Mouse (Mus musculus): ENCODE measurements around the gene Zbtb46. TPM values are rescaled to one million over a fixed set of nuclear protein-coding genes. Genes with fewer than 3 reads are reported as not detected.
A peak's percentile ranks its signal among the peaks of the same experiment; 100 is the strongest.

Gene Zbtb46
- polyA plus RNA-seq, 1 experiment from 2014 or later, result 7.4 TPM

DNA sequence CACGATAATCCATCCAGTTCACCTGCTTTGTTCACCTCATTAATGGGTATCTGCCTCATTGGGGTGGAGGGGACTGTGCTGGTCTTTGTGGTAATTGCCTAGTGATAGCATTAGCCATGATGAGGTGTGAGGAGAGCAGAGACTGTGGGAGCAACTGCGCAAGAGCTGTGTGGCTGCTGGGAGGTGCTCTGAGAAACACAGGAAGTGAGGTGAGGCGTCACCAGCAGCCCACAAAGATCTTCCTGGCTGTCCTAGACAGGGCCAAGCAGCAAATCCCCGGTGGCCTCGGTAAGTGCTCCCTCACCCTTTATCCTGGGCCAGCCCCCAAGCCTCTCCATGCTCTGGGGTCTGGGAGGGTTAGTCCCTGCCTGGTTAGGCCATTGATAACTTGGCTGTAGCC lies 78.1 kb downstream of the Zbtb46 start:
- Histone ChIP-seq H3K4me1 (ENCODE audit: control insufficient read depth, insufficient read depth, low read length) (no peaks in the 10 kb centered on the region), H3K9ac (replicated peaks; ENCODE audit: low read length) (no peak overlapping the region), H3K4me2 (ENCODE audit: low read depth, low read length) (no peak overlapping the region), H3K36me3 (replicated peaks; ENCODE audit: control insufficient read depth, insufficient read depth, low read depth, low read length) (peaks cover 4% of the 10 kb centered on the region), H3K9me3 (replicated peaks; ENCODE audit: control insufficient read depth, low read length) (no peaks in the 10 kb centered on the region), H3K27me3 (ENCODE audit: control insufficient read depth, insufficient read depth, low read length) (no peaks in the 10 kb centered on the region), H3K27ac (replicated peaks; ENCODE audit: low read depth, low read length) (no peak overlapping the region), H3K4me3 (ENCODE audit: low read depth, low read length) (no peak overlapping the region)
- DNase-seq (ENCODE audit: low spot score) (no peak), ATAC-seq (replicated peaks; ENCODE audit: insufficient number of reproducible peaks, low FRiP score, low TSS enrichment, low read depth) (no peak)
- WGBS, result 93% methylated on average over 5 of the region's 5 CpGs

DNA sequence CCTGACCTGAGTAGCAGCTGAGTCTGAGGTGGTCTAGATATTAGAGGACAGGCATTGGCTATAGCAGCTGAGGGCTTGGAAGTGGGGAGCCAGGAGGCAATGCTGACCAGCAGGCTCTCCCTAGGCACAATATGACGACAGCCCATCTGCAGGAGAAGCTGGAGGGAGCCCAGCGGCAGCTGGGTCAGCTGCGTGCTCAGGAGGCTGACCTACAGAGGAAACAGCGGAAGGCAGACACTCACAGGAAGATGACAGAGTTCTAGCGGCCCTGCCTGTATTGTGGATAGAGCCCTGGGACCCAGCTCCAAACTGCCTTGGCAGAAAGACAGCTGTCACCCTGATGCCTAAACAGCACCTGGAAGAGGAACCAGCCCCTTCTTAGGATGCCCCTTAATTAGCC lies 79.0 kb downstream of the Zbtb46 start:
- no peak for ATAC-seq (replicated peaks; ENCODE audit: insufficient number of reproducible peaks, low FRiP score, low TSS enrichment, low read depth)
- Histone ChIP-seq H3K27me3 (ENCODE audit: control insufficient read depth, insufficient read depth, low read length) (no peaks in the 10 kb centered on the region), H3K4me3 (ENCODE audit: low read depth, low read length) (no peak overlapping the region), H3K4me2 (ENCODE audit: low read depth, low read length) (no peak overlapping the region), H3K27ac (replicated peaks; ENCODE audit: low read depth, low read length) (no peak overlapping the region), H3K4me1 (ENCODE audit: control insufficient read depth, insufficient read depth, low read length) (no peaks in the 10 kb centered on the region), H3K36me3 (replicated peaks; ENCODE audit: control insufficient read depth, insufficient read depth, low read depth, low read length) (peaks cover 4% of the 10 kb centered on the region), H3K9ac (replicated peaks; ENCODE audit: low read length) (no peak overlapping the region), H3K9me3 (replicated peaks; ENCODE audit: control insufficient read depth, low read length) (no peaks in the 10 kb centered on the region)
- WGBS, result 86% methylated on average over 5 of the region's 5 CpGs
- DNase-seq (ENCODE audit: low spot score), result no peak

DNA sequence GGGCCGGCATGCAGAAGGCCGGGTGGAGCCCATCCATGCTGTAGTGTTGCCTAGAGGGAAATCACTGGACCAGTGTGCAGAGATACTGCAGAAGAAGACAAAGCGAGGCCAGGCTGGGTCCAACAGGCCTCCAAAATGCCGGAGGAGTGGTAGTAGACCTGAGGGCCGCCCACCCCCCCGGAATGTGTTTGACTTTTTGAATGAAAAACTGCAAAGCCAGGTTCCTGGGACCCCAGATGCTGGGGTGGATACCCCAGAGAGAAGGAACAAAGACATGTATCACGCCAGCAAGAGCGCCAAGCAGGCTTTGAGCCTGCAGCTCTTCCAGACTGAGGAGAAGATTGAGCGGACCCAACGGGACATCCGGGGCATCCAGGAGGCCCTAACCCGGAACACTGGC lies 79.4 kb downstream of the Zbtb46 start, which contains the start of gene Lime1:
Gene Lime1, plus strand, starts transcription at position 301 of the 400 bp plus-strand sequence.
- WGBS, result 92% methylated on average over 12 of the region's 12 CpGs
- H3K4me1 ChIP-seq (ENCODE audit: control insufficient read depth, insufficient read depth, low read length), result no peaks in the 10 kb centered on the region
- DNase-seq (ENCODE audit: low spot score) (no peak), ATAC-seq (replicated peaks; ENCODE audit: insufficient number of reproducible peaks, low FRiP score, low TSS enrichment, low read depth) (no peak)
- peaks cover 4% of the 10 kb centered on the region for H3K36me3 ChIP-seq (replicated peaks; ENCODE audit: control insufficient read depth, insufficient read depth, low read depth, low read length)
- H3K4me3 ChIP-seq (ENCODE audit: low read depth, low read length), result no peak within 1 kb of the TSS
- H3K9me3 ChIP-seq (replicated peaks; ENCODE audit: control insufficient read depth, low read length), result no peaks in the 10 kb centered on the region
- H3K4me2 ChIP-seq (ENCODE audit: low read depth, low read length), result no peak within 1 kb of the TSS
- no peak within 1 kb of the TSS for H3K27ac ChIP-seq (replicated peaks; ENCODE audit: low read depth, low read length)
- no peaks in the 10 kb centered on the region for H3K27me3 ChIP-seq (ENCODE audit: control insufficient read depth, insufficient read depth, low read length)
- H3K9ac ChIP-seq (replicated peaks; ENCODE audit: low read length), result no peak within 1 kb of the TSS

DNA sequence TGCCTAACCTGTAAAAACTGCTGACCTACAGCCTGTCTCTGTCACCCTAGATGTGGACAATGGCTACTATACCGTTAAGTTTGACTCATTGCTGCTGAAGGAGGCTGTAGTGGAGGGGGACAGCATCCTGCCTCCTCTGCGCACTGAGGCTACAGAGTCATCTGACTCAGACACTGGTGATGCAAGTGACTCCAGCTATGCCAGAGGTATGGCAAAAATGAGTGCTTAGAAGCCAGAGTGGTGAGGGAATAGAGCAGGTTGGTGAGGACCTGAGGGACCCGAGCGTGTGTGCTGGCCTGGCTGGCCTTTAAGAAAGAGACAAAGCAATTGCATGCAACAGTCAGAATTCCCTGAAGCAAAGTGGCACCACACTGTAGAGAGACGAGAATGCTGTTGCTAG lies 80.5 kb downstream of the Zbtb46 start:
- ATAC-seq (replicated peaks; ENCODE audit: insufficient number of reproducible peaks, low FRiP score, low TSS enrichment, low read depth) (no peak), DNase-seq (ENCODE audit: low spot score) (no peak)
- Histone ChIP-seq H3K4me3 (ENCODE audit: low read depth, low read length) (no peak overlapping the region), H3K27me3 (ENCODE audit: control insufficient read depth, insufficient read depth, low read length) (no peaks in the 10 kb centered on the region), H3K27ac (replicated peaks; ENCODE audit: low read depth, low read length) (no peak overlapping the region), H3K9me3 (replicated peaks; ENCODE audit: control insufficient read depth, low read length) (no peaks in the 10 kb centered on the region), H3K9ac (replicated peaks; ENCODE audit: low read length) (no peak overlapping the region), H3K4me1 (ENCODE audit: control insufficient read depth, insufficient read depth, low read length) (no peaks in the 10 kb centered on the region), H3K4me2 (ENCODE audit: low read depth, low read length) (no peak overlapping the region), H3K36me3 (replicated peaks; ENCODE audit: control insufficient read depth, insufficient read depth, low read depth, low read length) (peaks cover 4% of the 10 kb centered on the region)
- WGBS, result 93% methylated on average over 5 of the region's 5 CpGs

DNA sequence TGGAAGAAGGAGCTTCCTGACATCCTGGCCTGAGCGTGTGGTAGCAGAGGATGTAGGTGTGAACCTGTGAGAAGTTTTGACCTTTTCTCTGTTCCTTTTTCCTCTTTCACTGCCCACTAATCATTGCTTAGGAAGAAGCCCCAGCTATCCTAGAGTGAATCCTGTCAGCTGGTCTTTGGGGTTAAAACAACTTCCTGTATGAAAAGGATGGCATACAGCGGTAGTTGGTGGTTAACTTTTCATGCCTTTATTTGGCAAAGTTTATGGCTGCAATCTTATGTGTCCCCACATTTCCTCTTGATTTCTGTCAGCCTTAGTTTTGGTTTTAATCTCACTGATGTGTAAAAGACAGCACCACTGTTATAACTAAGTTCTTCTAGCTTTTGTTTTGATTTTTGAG lies 82.0 kb downstream of the Zbtb46 start:
- H3K27ac ChIP-seq (replicated peaks; ENCODE audit: low read depth, low read length), result no peak overlapping the region
- no peaks in the 10 kb centered on the region for H3K4me1 ChIP-seq (ENCODE audit: control insufficient read depth, insufficient read depth, low read length)
- ATAC-seq (replicated peaks; ENCODE audit: insufficient number of reproducible peaks, low FRiP score, low TSS enrichment, low read depth) (no peak), DNase-seq (ENCODE audit: low spot score) (no peak)
- no peaks in the 10 kb centered on the region for H3K9me3 ChIP-seq (replicated peaks; ENCODE audit: control insufficient read depth, low read length)
- no peak overlapping the region for H3K4me2 ChIP-seq (ENCODE audit: low read depth, low read length)
- H3K27me3 ChIP-seq (ENCODE audit: control insufficient read depth, insufficient read depth, low read length), result no peaks in the 10 kb centered on the region
- H3K36me3 ChIP-seq (replicated peaks; ENCODE audit: control insufficient read depth, insufficient read depth, low read depth, low read length), result peaks cover 4% of the 10 kb centered on the region
- no peak overlapping the region for H3K4me3 ChIP-seq (ENCODE audit: low read depth, low read length)
- no peak overlapping the region for H3K9ac ChIP-seq (replicated peaks; ENCODE audit: low read length)
- WGBS, result 75% methylated on average over 2 of the region's 2 CpGs

DNA sequence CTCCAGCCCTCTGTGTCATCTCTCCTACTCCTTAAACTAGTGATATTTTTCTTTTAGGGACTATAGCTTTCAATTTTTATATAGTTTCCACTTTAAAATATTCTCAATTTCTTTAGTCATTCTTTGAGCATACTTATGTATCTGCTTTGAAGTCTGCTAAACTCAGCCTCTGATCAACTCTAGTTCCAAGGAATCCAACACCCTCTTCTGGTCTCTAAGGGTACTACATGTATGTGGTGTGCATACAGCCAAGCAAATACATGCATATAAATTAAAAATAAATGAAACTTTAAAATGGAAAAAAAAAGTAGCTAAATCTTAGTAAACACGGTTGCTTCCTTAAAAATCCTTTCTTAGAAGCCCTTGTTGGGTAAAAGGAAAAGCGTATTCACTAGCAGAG lies 83.4 kb downstream of the Zbtb46 start:
- no peaks in the 10 kb centered on the region for H3K27me3 ChIP-seq (ENCODE audit: control insufficient read depth, insufficient read depth, low read length)
- H3K36me3 ChIP-seq (replicated peaks; ENCODE audit: control insufficient read depth, insufficient read depth, low read depth, low read length), result peaks cover 4% of the 10 kb centered on the region
- ATAC-seq (replicated peaks; ENCODE audit: insufficient number of reproducible peaks, low FRiP score, low TSS enrichment, low read depth) (no peak), DNase-seq (ENCODE audit: low spot score) (peak; percentile 62)
- H3K4me1 ChIP-seq (ENCODE audit: control insufficient read depth, insufficient read depth, low read length), result no peaks in the 10 kb centered on the region
- no peak overlapping the region for H3K9ac ChIP-seq (replicated peaks; ENCODE audit: low read length)
- no peak overlapping the region for H3K27ac ChIP-seq (replicated peaks; ENCODE audit: low read depth, low read length)
- no peaks in the 10 kb centered on the region for H3K9me3 ChIP-seq (replicated peaks; ENCODE audit: control insufficient read depth, low read length)
- H3K4me2 ChIP-seq (ENCODE audit: low read depth, low read length), result no peak overlapping the region
- WGBS, result 90% methylated on average over 2 of the region's 2 CpGs
- no peak overlapping the region for H3K4me3 ChIP-seq (ENCODE audit: low read depth, low read length)

DNA sequence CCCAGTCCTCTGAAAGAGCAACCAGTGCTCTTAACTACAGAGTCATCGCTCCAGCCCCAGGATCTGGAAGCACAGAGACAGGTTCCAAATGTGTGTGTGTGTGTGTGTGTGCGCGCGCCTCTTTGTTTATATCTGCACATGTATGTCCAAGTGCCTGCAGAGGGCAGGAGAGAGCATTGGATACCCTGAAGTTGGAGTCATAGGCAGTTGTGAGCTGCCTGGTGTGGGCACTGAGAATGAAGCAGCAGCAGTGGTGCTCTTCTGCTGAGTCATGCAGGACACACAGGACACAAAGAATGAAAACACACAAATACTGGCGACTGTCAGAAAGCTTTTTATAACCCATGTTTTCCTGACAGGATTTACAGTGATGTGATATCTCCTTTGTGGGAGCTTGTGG lies 89.2 kb downstream of the Zbtb46 start:
- DNase-seq (ENCODE audit: low spot score), result no peak
- H3K27me3 ChIP-seq (ENCODE audit: control insufficient read depth, insufficient read depth, low read length), result no peaks in the 10 kb centered on the region
- H3K4me1 ChIP-seq (ENCODE audit: control insufficient read depth, insufficient read depth, low read length), result no peaks in the 10 kb centered on the region
- no peak overlapping the region for H3K9ac ChIP-seq (replicated peaks; ENCODE audit: low read length)
- H3K27ac ChIP-seq (replicated peaks; ENCODE audit: low read depth, low read length), result no peak overlapping the region
- H3K4me3 ChIP-seq (ENCODE audit: low read depth, low read length), result no peak overlapping the region
- 93% methylated on average over 5 of the region's 5 CpGs for WGBS
- H3K4me2 ChIP-seq (ENCODE audit: low read depth, low read length), result no peak overlapping the region
- H3K9me3 ChIP-seq (replicated peaks; ENCODE audit: control insufficient read depth, low read length), result no peaks in the 10 kb centered on the region
- no peak for ATAC-seq (replicated peaks; ENCODE audit: insufficient number of reproducible peaks, low FRiP score, low TSS enrichment, low read depth)
- peaks cover 6% of the 10 kb centered on the region for H3K36me3 ChIP-seq (replicated peaks; ENCODE audit: control insufficient read depth, insufficient read depth, low read depth, low read length)

DNA sequence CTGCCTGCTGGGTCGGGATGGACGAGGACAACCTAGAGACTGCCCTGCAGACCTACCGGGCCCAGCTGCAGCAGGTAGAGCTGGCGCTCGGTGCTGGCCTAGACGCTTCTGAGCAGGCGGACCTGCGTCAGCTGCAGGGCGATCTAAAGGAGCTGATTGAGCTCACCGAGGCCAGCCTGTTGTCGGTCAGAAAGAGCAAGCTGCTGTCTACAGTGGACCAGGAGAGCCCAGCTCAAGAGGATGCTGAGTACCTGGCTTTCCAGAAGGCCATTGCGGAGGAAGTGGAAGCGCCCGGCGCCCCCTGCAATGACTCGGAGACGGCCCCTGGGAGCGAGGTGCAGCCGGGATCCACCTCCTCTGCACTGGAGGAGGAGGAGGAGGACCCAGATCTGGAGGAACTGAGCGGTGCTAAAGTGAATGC lies 93.6 kb downstream of the Zbtb46 start:
- peaks cover 6% of the 10 kb centered on the region for H3K36me3 ChIP-seq (replicated peaks; ENCODE audit: control insufficient read depth, insufficient read depth, low read depth, low read length)
- WGBS, result under 1% methylated on average over 20 of the region's 20 CpGs
- H3K4me3 ChIP-seq (ENCODE audit: low read depth, low read length), result peak overlapping the region; percentile 90
- H3K4me2 ChIP-seq (ENCODE audit: low read depth, low read length), result peak overlapping the region; percentile 90
- no peaks in the 10 kb centered on the region for H3K27me3 ChIP-seq (ENCODE audit: control insufficient read depth, insufficient read depth, low read length)
- no peaks in the 10 kb centered on the region for H3K4me1 ChIP-seq (ENCODE audit: control insufficient read depth, insufficient read depth, low read length)
- peak overlapping the region; percentile 74 for H3K27ac ChIP-seq (replicated peaks; ENCODE audit: low read depth, low read length)
- peak; percentile 23 for DNase-seq (ENCODE audit: low spot score)
- ATAC-seq (replicated peaks; ENCODE audit: insufficient number of reproducible peaks, low FRiP score, low TSS enrichment, low read depth), result peak; percentile 55
- H3K9me3 ChIP-seq (replicated peaks; ENCODE audit: control insufficient read depth, low read length), result no peaks in the 10 kb centered on the region
- peak overlapping the region; percentile 84 for H3K9ac ChIP-seq (replicated peaks; ENCODE audit: low read length)

All from embryonic facial prominence, embryonic 11.5 days (tissue).